Mouse (Mus musculus) midbrain, embryonic 15.5 days (tissue): ENCODE measurements around the gene Olfr1197. TPM values are rescaled to one million over a fixed set of nuclear protein-coding genes. Genes with fewer than 3 reads are reported as not detected.

Experiments
- ATAC-seq: fragments of 200-750 bp; cut with Nextera tagmentation; replicated peaks from 2 replicates; pipeline ENCODE4 v1.8.0; 2017; ENCODE audit warnings: moderate TSS enrichment
- H3K27ac ChIP-seq: fragments of 300-500 bp; sonication (generic); 2 replicates; pipeline ENCODE4 v1.5.1; 2015; ENCODE audit warnings: mild to moderate bottlenecking, inconsistent platforms
- H3K27me3 ChIP-seq: fragments of 300-500 bp; sonication (generic); replicated peaks from 2 replicates; pipeline ENCODE4 v1.6.1; 2015; ENCODE audit warnings: inconsistent platforms
- H3K36me3 ChIP-seq: fragments of 300-500 bp; sonication (generic); replicated peaks from 2 replicates; pipeline ENCODE4 v1.6.1; 2015; ENCODE audit warnings: inconsistent platforms
- H3K4me1 ChIP-seq: fragments of 300-500 bp; sonication (generic); 2 replicates; pipeline ENCODE4 v1.6.1; 2015; ENCODE audit warnings: inconsistent platforms
- H3K4me2 ChIP-seq: fragments of 300-500 bp; sonication (generic); 2 replicates; pipeline ENCODE4 v1.6.1; 2015; ENCODE audit warnings: inconsistent platforms, mild to moderate bottlenecking, moderate library complexity
- H3K4me3 ChIP-seq: fragments of 300-500 bp; sonication (generic); 2 replicates; pipeline ENCODE4 v1.5.1; 2015; ENCODE audit warnings: mild to moderate bottlenecking, inconsistent platforms
- H3K9ac ChIP-seq: fragments of 300-500 bp; sonication (generic); 2 replicates; pipeline ENCODE4 v1.6.1; 2015; ENCODE audit warnings: mild to moderate bottlenecking, inconsistent platforms
- H3K9me3 ChIP-seq: fragments of 300-500 bp; sonication (generic); 2 replicates; pipeline ENCODE4 v1.6.1; 2016; ENCODE audit warnings: inconsistent platforms
- WGBS: fragments of 180-500 bp; shearing (Covaris S2); methylation state at CpG from one replicate; pipeline ENCODE4 v1.1.7; 2015; ENCODE audit warnings: mixed read lengths; 5-methylcytosine and 5-hydroxymethylcytosine counted together
- polyA plus RNA-seq: library from polyadenylated mRNA; unstranded; fragments of >200 nt; fragmentation: Nextera tagmentation; extraction: Ambion mirVana; gene quantifications from 2 replicates; pipeline ENCODE4 v1.2.1, GENCODE M21; 2015

The Olfr1197 gene
- not detected in 2 replicates for polyA plus RNA-seq

- H3K4me3 ChIP-seq: no peak within 1 kb of the TSS
- no peak within 1 kb of the TSS for H3K4me2 ChIP-seq
- H3K27me3 ChIP-seq: no peaks in the 10 kb centered on the region
- no peak for ATAC-seq
- H3K36me3 ChIP-seq: no peaks in the 10 kb centered on the region
- no peak within 1 kb of the TSS for H3K9ac ChIP-seq
- H3K9me3 ChIP-seq: no peaks in the 10 kb centered on the region
- no peaks in the 10 kb centered on the region for H3K4me1 ChIP-seq
- 83% methylated on average over 1 of the region's 1 CpGs for WGBS
- no peak within 1 kb of the TSS for H3K27ac ChIP-seq
Observed at GRCm38 (mm10) chr2:88732266-88732665, at the start of gene Olfr1197. TSS of gene Olfr1197 (minus strand) at chr2:88732366.

GRCm38 (mm10) chr2:88770388-88770787 is 38.2 kb upstream of the Olfr1197 start, which contains the start of gene Olfr1200:
TSS of gene Olfr1200 (minus strand) at chr2:88770488.
- WGBS: 82% methylated on average over 2 of the region's 2 CpGs
- no peak within 1 kb of the TSS for H3K27ac ChIP-seq
- no peak within 1 kb of the TSS for H3K4me2 ChIP-seq
- H3K27me3 ChIP-seq: no peaks in the 10 kb centered on the region
- no peak within 1 kb of the TSS for H3K9ac ChIP-seq
- ATAC-seq: no peak
- no peak within 1 kb of the TSS for H3K4me3 ChIP-seq
- H3K36me3 ChIP-seq: no peaks in the 10 kb centered on the region
- H3K4me1 ChIP-seq: no peaks in the 10 kb centered on the region
- H3K9me3 ChIP-seq: no peaks in the 10 kb centered on the region

GRCm38 (mm10) chr2:88760369-88760768 is 28.2 kb upstream of the Olfr1197 start, which contains the start of gene Olfr1199:
TSS of gene Olfr1199 (minus strand) at chr2:88760469.
- Histone ChIP-seq H3K4me1 (no peaks in the 10 kb centered on the region), H3K27ac (no peak within 1 kb of the TSS), H3K4me3 (no peak within 1 kb of the TSS), H3K9me3 (no peaks in the 10 kb centered on the region), H3K27me3 (no peaks in the 10 kb centered on the region), H3K36me3 (no peaks in the 10 kb centered on the region), H3K4me2 (no peak within 1 kb of the TSS), H3K9ac (no peak within 1 kb of the TSS)
- ATAC-seq: no peak
- WGBS: 97% methylated on average over 2 of the region's 2 CpGs

GRCm38 (mm10) chr2:88751270-88751669 is 19.1 kb upstream of the Olfr1197 start, which contains the start of gene Olfr1198:
TSS of gene Olfr1198 (minus strand) at chr2:88751370.
- no peak within 1 kb of the TSS for H3K9ac ChIP-seq
- H3K36me3 ChIP-seq: no peaks in the 10 kb centered on the region
- ATAC-seq: no peak
- no peak within 1 kb of the TSS for H3K27ac ChIP-seq
- H3K4me3 ChIP-seq: no peak within 1 kb of the TSS
- no peaks in the 10 kb centered on the region for H3K9me3 ChIP-seq
- H3K4me1 ChIP-seq: no peaks in the 10 kb centered on the region
- no peak within 1 kb of the TSS for H3K4me2 ChIP-seq
- WGBS: 91% methylated on average over 2 of the region's 2 CpGs
- H3K27me3 ChIP-seq: no peaks in the 10 kb centered on the region

DNA sequence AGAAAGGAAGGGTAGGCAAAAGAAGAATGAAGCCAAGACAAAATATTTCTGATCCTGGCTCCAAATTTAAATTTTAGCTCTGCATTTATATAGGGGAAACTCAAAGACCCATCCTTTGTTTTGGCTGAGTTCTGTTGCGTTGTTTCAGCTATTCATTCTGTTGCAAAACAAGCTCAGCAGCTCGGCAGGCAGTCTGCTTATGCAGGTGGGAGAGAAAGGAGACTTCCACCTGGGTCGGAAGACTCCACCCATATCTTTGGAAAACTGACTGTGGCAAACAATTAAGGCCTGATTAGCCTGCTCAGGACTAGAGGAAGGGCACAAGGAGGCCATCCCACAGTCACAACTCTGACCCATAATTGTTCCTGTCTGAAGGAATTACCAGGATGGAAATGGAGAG is 11.2 kb upstream of the Olfr1197 start:
- H3K4me1 ChIP-seq: no peaks in the 10 kb centered on the region
- 74% methylated on average over 3 of the region's 3 CpGs for WGBS
- H3K4me3 ChIP-seq: no peak overlapping the region
- H3K27ac ChIP-seq: no peak overlapping the region
- no peak for ATAC-seq
- no peak overlapping the region for H3K4me2 ChIP-seq
- no peaks in the 10 kb centered on the region for H3K36me3 ChIP-seq
- no peaks in the 10 kb centered on the region for H3K9me3 ChIP-seq
- H3K27me3 ChIP-seq: no peaks in the 10 kb centered on the region
- H3K9ac ChIP-seq: no peak overlapping the region

- no peaks in the 10 kb centered on the region for H3K4me1 ChIP-seq
- no peak within 1 kb of the TSS for H3K9ac ChIP-seq
- no peak within 1 kb of the TSS for H3K4me3 ChIP-seq
- H3K27ac ChIP-seq: no peak within 1 kb of the TSS
- WGBS: 80% methylated on average over 2 of the region's 2 CpGs
- no peaks in the 10 kb centered on the region for H3K27me3 ChIP-seq
- no peak within 1 kb of the TSS for H3K4me2 ChIP-seq
- no peak for ATAC-seq
- H3K9me3 ChIP-seq: no peaks in the 10 kb centered on the region
- no peaks in the 10 kb centered on the region for H3K36me3 ChIP-seq
Observed at GRCm38 (mm10) chr2:88704497-88704896, 27.7 kb downstream of the Olfr1197 start, which contains the start of gene Olfr1196. TSS of gene Olfr1196 (minus strand) at chr2:88704597.

- Histone ChIP-seq H3K27me3 (no peaks in the 10 kb centered on the region), H3K27ac (no peak within 1 kb of the TSS), H3K4me1 (no peaks in the 10 kb centered on the region), H3K4me2 (no peak within 1 kb of the TSS), H3K9me3 (no peaks in the 10 kb centered on the region), H3K9ac (no peak within 1 kb of the TSS), H3K4me3 (no peak within 1 kb of the TSS), H3K36me3 (no peaks in the 10 kb centered on the region)
- no peak for ATAC-seq
Observed at GRCm38 (mm10) chr2:88689087-88689486, 43.1 kb downstream of the Olfr1197 start, which contains the start of gene Olfr1195. TSS of gene Olfr1195 (minus strand) at chr2:88689187.

Other genes starting within 250 kb of the Olfr1197 start
- gene Olfr1184, start 248.8 kb downstream of the Olfr1197 start, polyA plus RNA-seq: not detected in 2 replicates
- gene Olfr1185-ps1, start 239.0 kb downstream of the Olfr1197 start, polyA plus RNA-seq: not detected in 2 replicates
- not detected in 2 replicates for gene Olfr1186, start 213.8 kb downstream of the Olfr1197 start, polyA plus RNA-seq
- gene Olfr1188, start 175.4 kb downstream of the Olfr1197 start, polyA plus RNA-seq: not detected in 2 replicates
- not detected in 2 replicates for gene Olfr1189, start 145.9 kb downstream of the Olfr1197 start, polyA plus RNA-seq
- gene Olfr1191-ps1, start 91.8 kb downstream of the Olfr1197 start, polyA plus RNA-seq: not detected in 2 replicates
- gene Olfr1192-ps1, start 83.9 kb downstream of the Olfr1197 start, polyA plus RNA-seq: not detected in 2 replicates
- gene Olfr1193, start 56.7 kb downstream of the Olfr1197 start, polyA plus RNA-seq: not detected in 2 replicates
- not detected in 2 replicates for gene Olfr1195, start 43.2 kb downstream of the Olfr1197 start, polyA plus RNA-seq
- not detected in 2 replicates for gene Olfr1196, start 27.8 kb downstream of the Olfr1197 start, polyA plus RNA-seq
- not detected in 2 replicates for gene Olfr1198, start 19.0 kb upstream of the Olfr1197 start, polyA plus RNA-seq
- not detected in 2 replicates for gene Olfr1199, start 28.1 kb upstream of the Olfr1197 start, polyA plus RNA-seq
- not detected in 2 replicates for gene Olfr1200, start 38.1 kb upstream of the Olfr1197 start, polyA plus RNA-seq
- gene Olfr1201, start 60.7 kb upstream of the Olfr1197 start, polyA plus RNA-seq: not detected in 2 replicates
- not detected in 2 replicates for gene Olfr1202, start 82.1 kb upstream of the Olfr1197 start, polyA plus RNA-seq
- gene Olfr1205, start 97.4 kb upstream of the Olfr1197 start, polyA plus RNA-seq: not detected in 2 replicates
- gene Olfr1204, start 116.9 kb upstream of the Olfr1197 start, polyA plus RNA-seq: not detected in 2 replicates
- gene Olfr1206, start 130.9 kb upstream of the Olfr1197 start, polyA plus RNA-seq: not detected in 2 replicates
- gene Olfr1208, start 169.9 kb upstream of the Olfr1197 start, polyA plus RNA-seq: not detected in 2 replicates
- gene Olfr1209, start 182.8 kb upstream of the Olfr1197 start, polyA plus RNA-seq: not detected in 2 replicates
- gene Olfr1211, start 205.7 kb upstream of the Olfr1197 start, polyA plus RNA-seq: not detected in 2 replicates
- gene Olfr1212, start 221.6 kb upstream of the Olfr1197 start, polyA plus RNA-seq: not detected in 2 replicates
- not detected in 2 replicates for gene Gm13762, start 247.9 kb upstream of the Olfr1197 start, polyA plus RNA-seq